Mouse (Mus musculus) small intestine, adult 2 months (tissue): Measurements from ENCODE around the gene Traf6.

Source experiments
- CTCF ChIP-seq: fragments of 200-500 bp; IDR thresholded peaks from 2 replicates; pipeline ENCODE4 v1.5.1; 2012; ENCODE audit warnings: low read depth, mild to moderate bottlenecking, control low read depth, inconsistent platforms, low read length, moderate library complexity, mixed read lengths; ENCODE audit not compliant: insufficient replicate concordance, insufficient read length; ENCODE audit errors: extremely low read depth
- POLR2A ChIP-seq: fragments of 200-500 bp; IDR thresholded peaks from 2 replicates; pipeline ENCODE4 v1.6.1; 2012; ENCODE audit warnings: low read depth, mild to moderate bottlenecking, control low read depth, inconsistent platforms, low read length, moderate library complexity

DNA sequence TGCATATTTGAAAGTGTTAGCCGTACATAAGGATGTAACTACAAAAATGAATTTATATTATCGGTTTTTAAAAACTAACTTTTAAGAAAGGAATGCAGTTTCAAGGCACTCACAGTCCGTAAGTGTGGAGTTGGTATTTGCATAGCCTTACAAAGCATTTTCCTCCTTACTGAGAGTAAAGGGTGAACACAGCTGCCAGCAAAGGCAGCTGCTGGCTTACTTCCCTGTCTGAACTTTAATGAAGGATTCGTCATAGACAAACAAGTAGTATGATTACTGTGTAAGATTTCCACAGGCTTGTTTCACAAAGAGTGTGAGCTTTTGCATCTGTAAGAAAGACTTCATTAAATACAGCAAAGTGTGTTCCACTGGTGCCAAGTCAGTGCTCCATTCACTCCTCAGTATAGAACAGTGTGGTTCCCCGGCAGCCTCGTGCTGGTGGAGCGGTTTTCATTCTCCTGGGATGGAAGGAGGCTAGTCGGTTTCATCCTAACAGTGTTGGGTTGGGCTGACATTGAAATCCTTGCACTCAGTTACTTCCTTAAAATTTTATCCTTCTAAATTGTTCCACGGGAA is 12.1 kb downstream of the Traf6 start:
- no peak for TF ChIP-seq POLR2A
- TF ChIP-seq CTCF = no peak
